Mouse (Mus musculus) natural killer cell, adult 2 months (primary cell): ENCODE data around the gene Eif4ebp2.
A peak's percentile ranks its signal among the peaks of the same experiment; 100 is the strongest.

ENCODE experiments used
- DNase-seq, 2 experiments: peaks; one replicate each; pipeline ENCODE4 v3.0.0; 2022; ENCODE audit warnings: low spot score in 2 of 2

Gene Eif4ebp2

DNA sequence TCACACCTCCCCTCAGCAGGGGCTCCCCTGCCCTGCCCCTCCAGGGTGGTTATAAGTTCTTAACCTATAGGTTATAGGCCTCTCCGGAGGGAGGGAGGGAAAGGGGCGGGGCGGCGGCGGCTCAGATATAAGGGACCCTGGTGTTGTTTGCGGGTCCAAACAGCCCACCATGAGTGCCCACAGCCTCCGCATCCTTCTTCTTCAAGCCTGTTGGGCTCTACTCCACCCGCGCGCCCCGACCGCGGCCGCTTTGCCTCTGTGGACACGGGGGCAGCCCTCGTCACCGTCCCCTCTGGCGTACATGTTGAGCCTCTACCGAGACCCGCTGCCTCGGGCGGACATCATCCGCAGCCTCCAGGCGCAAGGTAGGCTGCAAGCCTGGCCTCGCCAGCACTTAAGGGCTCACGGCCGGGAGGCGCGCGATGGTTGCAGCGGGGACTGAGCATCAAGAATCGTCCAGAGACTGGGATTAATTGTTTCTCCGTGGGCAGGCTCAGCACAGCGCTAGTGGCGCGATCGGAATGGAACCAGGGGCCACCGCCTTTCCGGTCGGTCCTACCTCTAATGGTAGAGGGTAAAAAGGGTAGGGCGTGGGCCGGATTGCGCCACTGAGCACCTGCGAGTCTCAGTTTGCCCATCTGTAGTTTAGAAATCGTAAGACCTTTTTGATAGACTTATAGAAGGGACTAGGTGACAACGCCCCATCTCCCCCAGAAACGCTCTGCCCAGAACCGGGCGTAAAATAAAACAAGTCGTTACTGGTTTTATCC, 34.1 kb downstream of the Eif4ebp2 start:
- peak in 1 of 2 experiments; percentile 6 for DNase-seq

- no peak for DNase-seq
Measured at GRCm38 (mm10) chr10:61417672-61418071, 34.8 kb downstream of the Eif4ebp2 start, which contains the start of gene Nodal. Gene Nodal, plus strand, starts transcription at chr10:61417972.

GRCm38 (mm10) chr10:61417046-61417445, 35.4 kb downstream of the Eif4ebp2 start:
- no peak for DNase-seq

GRCm38 (mm10) chr10:61416561-61416960, 35.9 kb downstream of the Eif4ebp2 start:
- no peak for DNase-seq

GRCm38 (mm10) chr10:61415890-61416289, 36.6 kb downstream of the Eif4ebp2 start:
- no peak for DNase-seq

DNA sequence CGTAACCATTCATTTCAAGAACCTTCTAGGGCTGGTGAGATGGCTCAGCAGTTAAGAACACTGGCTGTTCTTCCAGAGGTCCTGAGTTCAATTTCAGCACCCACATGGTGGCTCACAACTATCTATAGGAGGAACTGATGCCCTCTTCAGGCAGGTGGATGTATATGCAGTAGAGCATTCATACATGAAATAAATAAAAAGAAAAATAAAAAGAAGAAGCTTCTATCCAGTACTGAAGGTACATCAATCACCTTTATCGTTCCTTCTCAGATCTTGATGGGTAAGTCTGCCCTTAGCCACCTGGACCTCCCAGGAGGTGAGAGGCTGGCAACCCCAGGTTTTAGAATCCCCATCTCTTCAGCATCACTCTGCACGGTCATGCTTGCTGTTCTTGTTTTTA, 37.2 kb downstream of the Eif4ebp2 start:
- DNase-seq = no peak

- no peak for DNase-seq
Measured at GRCm38 (mm10) chr10:61412910-61413625, 39.4 kb downstream of the Eif4ebp2 start.

GRCm38 (mm10) chr10:61410193-61410592, 42.3 kb downstream of the Eif4ebp2 start:
- DNase-seq = no peak

DNA sequence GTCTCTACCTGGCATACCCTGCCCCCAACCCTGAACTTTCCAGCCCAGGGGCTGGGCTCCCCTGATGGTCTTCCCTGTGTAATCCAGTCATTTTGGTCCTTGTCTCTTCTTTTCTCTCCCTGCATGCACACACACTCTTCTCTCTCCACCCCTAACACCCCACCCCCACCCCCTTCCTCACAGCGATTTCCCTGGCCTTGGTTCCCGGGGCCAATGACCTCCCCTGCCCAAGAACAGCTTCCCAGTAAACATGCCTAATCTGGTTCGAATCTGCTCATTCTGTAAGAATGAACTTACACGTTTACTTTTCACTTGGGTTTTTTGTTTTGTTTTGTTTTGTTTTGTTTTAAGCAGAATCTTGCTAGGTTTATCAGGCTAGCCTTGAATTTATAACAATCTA, 42.7 kb downstream of the Eif4ebp2 start:
- DNase-seq = no peak

DNA sequence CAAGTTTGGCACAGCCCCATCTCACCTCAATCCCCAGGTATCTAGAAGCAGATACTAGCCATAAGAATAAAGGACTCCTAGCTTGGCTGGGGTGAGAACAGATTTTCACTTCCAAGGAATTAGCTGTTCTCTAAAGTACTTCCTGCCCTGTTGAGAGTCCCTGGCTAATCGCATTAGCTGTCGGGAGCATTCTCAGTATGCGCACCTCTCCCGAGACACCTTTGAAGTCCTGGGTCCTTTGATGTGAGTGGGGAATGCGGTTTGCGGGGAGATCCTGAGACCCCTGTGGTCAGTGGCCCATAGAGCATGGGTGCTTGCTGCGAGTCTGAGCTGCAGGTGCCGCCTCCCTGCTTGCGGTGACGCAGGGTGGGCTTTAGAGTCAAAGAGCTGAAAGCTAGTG, 46.5 kb downstream of the Eif4ebp2 start:
- DNase-seq = no peak

DNA sequence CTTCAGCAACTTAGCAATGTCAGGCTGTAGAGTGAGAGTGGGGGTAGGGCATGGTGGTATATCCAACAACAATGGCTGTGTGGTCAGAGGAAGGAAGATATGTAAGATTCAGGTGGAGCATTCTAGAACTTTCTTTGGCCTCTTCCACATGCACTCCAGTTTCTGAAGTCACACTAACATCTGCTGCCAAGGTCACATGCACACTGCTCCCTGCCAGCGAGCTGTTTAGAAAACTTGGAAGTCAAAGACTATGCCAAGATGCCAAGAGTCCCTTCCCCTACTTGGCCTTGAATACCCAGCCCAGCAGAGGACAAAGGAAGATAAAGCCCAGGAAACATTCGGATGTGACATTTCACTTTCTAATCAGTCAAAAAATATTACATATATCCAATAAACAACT, 49.5 kb downstream of the Eif4ebp2 start:
- no peak for DNase-seq

DNA sequence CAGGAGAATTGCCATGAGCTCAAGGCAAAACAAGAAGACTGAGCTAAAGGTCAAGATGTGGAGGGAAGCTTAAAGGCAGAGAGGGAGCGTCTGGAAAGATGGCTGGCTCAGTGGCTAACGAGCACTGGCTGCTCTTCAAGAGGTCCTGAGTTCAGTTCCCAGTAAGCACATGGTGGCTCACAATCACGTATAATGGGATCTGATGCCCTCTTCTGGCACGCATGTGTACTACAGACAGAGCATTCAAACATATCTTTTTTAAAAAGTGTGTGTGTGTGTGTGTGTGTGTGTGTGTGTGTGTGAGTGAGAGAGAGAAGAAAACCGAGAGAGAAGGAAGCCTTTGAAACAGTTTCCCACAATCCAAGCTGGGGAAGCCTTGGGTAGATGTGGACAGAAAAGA, 50.0 kb downstream of the Eif4ebp2 start:
- DNase-seq = no peak

DNA sequence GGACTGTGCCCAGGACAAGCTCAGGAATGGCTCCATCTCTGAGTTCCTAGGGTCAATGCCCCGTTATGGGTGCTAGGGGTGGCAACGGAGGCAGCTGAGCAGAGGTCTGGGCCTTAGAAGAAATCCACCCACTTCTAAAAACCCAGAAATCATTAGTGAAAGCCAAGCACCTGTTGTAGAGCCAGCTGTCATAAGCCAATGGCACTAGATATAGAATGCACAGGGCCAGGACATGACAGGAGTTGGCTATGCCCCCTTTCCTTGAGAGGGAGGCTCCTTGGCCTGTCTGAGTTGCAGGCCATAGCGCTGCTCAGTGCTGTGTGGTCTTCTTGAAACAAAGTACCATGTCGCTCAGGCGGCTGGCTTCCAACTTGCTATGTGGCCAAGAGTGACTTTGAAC, 52.1 kb downstream of the Eif4ebp2 start:
- no peak for DNase-seq

GRCm38 (mm10) chr10:61399156-61399734, 53.2 kb downstream of the Eif4ebp2 start:
- DNase-seq = peak; percentile 52 to 58

DNA sequence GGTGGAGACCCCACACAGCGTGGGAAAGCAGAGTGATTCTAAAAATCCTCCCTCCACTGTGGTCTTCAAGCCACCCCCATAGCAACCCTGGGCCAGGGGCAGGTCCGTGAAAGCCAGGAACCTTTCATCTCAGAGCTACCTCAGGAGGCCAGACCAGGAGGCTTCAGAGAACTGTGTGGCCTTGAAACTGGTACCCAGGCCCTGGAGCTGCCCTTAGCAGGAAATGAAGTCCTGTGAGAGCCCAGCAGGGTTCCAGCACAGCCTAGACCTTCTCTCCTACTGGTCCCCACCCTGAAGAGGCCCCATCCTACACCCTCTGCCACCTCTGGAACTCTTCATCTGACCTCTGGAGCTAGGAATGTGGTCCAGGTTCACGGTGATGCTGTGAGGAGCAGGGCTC, 54.3 kb downstream of the Eif4ebp2 start:
- no peak for DNase-seq

GRCm38 (mm10) chr10:61394476-61395136, 57.9 kb downstream of the Eif4ebp2 start:
- DNase-seq = no peak

DNA sequence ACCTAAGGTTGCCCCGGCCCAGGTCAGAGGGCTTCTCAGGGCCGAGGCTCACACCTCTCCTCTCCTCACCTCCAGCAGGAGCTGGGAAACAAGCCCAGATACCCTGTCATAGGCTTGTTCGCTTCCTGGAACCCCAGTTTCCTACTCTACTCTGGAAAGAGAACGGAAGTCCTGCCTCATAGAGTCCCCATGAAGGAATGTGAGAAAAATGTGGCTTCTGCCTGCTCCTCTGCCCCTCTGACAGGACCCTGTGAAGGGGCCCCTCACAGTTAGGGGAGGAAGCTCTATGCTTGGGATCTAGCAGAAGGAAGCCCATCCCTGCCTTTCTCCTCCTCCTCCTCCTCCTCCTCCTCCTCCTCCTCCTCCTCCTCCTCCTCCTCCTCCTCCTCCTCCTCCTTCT, 59.9 kb downstream of the Eif4ebp2 start:
- DNase-seq = no peak

DNA sequence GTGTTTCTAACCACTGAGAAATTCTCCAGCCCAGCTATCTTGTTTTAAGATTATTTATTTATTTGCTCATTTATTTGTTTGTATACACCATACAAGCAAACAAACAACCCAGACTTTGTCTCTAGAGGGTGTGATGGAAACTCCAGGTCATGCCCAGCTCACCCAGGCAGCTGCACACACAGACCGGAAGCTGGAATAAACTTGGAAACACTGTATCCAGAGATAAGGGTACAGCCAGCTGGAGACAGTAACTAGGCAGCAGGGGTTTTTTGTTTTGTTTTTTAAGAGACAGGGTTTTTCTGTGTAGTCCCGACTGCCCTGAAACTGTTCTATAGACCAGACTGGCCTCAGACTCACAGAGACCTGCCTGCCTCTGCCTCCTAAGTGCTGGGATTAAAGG, 62.3 kb downstream of the Eif4ebp2 start:
- DNase-seq = no peak

DNA sequence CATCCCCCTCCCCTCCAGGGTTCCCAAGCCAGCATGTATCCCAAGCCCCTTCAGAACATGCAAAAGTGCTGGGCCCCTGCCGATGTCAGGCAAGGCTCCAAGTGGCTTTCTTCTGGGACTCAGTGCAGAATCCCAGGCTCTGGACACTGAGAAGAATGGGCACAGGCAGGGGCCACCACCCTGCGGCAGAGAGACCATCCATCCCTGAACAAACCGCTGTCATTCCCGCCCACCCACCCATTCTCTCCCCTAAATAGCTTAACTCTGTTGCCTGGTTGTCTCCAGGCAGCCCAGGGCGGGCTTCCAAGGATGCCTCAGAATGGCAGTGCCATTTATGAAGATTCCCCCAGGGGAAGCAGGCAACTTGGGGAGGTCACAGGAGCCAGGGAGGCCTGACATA, 63.4 kb downstream of the Eif4ebp2 start:
- DNase-seq = no peak

GRCm38 (mm10) chr10:61386284-61386683, 66.2 kb downstream of the Eif4ebp2 start:
- DNase-seq = no peak

GRCm38 (mm10) chr10:61385174-61385573, 67.3 kb downstream of the Eif4ebp2 start:
- DNase-seq = no peak

GRCm38 (mm10) chr10:61383715-61384047, 68.8 kb downstream of the Eif4ebp2 start:
- DNase-seq = no peak
